Mouse (Mus musculus) adrenal gland, postnatal 25 days (tissue): ENCODE data around the gene Eif2b3. TPM values are rescaled to one million over a fixed set of nuclear protein-coding genes. Genes with fewer than 3 reads are reported as not detected.

ENCODE experiments used
- DNase-seq: peaks from one replicate; pipeline ENCODE4 v3.0.0; 2021; ENCODE audit warnings: mixed read lengths
- total RNA-seq: library from RNA; stranded (reverse); gene quantifications from 2 replicates; pipeline ENCODE4 v1.2.3, GENCODE M21; 2021

The Eif2b3 gene
- total RNA-seq, 1 experiment from 2014 or later, result 33.3 TPM

- no peak for DNase-seq
These were observed 104.5 kb downstream of the Eif2b3 start for GRCm38 (mm10) chr4:117123546-117124217.

- no peak for DNase-seq
These were observed 105.0 kb downstream of the Eif2b3 start for GRCm38 (mm10) chr4:117124218-117124517.

DNA sequence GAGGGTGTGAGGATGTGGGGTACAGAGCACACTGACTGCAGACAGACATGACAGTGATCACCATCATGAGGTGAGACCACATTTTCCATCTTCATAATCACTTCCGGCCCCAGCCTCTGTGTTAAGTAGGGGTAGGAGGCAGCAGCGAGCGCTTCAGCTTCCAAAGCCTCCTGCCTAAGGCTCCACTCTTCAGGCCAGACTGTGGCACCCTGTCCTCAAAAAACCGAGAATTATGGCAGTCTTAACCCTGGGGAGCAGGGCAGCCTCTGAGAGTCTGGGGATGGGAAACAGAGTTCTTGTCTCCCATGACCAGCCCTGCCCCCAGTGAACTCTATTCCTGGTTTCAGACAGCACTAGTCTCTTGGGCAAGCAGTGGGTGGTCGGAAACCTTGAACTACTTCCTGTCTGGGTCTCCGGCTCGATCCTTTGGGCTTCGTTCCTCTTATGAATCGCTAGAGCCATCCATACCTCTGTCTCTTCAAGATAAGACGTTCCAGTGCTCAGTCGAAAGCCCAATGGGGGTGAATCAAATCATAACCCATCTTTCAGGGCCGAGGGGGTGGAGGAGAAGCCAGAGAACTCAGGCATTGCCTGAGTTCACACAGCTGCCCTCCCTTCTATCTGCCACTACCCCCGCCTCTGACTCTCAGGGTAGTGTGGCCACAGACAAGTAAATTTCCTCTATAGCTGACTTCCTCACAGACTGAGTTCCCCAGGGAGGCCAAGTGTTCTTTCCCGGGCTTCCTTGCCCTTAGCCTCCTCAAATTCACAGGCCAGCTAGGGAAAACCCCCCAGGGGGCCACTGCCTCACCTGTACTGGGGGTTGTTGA, 105.5 kb downstream of the Eif2b3 start:
- no peak for DNase-seq

GRCm38 (mm10) chr4:117125348-117125909, 106.2 kb downstream of the Eif2b3 start, which contains the start of gene Btbd19:
Btbd19 (minus strand) TSS chr4:117125725.
- peak; percentile 51 for DNase-seq

DNA sequence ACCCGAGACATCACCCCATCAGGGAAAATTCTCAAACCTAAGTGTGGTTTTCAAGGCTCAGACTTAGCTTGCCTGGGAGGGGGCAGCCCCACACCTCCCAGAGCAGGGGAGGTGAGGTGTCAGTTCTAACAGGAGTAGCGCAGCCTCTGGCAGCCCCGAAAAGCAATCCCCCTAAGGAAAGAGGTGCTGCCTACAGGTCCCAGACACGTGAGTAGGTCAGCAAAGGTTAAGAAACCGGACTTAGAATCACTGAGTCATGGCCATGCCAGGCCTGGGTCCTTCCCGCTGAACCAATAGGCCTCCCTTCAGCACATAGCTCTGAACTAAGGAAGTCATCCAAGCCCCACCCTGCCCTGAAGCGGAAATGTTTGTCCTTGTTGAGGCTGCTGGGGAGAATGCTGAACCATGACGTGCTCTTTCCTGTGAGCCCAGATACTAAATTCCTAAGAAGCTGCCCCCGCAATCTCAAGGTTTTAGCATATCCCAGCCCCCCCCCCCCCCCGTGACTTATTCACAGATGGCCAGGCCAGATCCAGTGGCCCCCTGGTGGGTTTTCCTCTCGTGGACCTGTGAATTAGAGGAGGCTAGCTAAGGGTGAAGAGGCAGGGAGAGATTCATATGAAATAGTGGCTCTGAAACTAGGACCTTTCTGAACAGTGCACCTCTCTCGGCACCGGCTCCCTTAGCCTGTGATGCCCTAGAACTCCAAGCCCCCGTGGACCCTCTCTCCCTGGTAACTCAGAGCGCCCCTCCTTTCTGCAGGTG, 106.9 kb downstream of the Eif2b3 start:
- peak; percentile 54 for DNase-seq

DNA sequence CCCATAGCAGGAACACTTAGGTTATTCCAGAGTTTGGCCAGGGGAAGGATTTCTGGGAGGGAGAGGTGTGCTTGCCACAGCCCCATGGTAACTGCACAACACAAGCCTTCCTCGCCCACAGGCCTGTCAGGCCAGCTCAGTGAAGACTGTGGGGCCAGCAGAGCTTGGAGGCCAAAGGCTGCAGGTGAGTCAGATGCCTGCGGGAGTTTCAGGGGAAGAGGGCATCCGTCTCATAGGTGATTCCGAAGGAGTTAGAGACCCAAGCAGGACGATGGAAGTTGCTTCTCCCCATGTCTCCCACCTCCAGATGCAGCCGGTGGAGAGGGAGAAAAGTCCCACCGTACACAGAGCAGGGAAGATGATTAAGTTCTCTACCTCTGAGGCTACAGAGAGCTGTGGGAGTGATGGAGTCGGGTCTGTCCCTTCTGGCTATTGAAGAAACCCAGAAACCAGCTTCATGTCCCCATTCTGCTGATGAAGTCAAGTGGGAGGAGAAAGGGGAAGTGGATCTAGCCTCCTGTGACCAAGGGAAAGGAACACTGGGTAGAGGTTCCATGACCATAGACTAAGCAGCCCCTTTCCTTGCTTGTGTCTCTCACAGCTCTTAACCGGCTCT, 107.6 kb downstream of the Eif2b3 start, which contains the start of gene Tctex1d4:
Gene Tctex1d4, plus strand, starts transcription at position 120 of the 616 bp plus-strand sequence.
- no peak for DNase-seq

DNA sequence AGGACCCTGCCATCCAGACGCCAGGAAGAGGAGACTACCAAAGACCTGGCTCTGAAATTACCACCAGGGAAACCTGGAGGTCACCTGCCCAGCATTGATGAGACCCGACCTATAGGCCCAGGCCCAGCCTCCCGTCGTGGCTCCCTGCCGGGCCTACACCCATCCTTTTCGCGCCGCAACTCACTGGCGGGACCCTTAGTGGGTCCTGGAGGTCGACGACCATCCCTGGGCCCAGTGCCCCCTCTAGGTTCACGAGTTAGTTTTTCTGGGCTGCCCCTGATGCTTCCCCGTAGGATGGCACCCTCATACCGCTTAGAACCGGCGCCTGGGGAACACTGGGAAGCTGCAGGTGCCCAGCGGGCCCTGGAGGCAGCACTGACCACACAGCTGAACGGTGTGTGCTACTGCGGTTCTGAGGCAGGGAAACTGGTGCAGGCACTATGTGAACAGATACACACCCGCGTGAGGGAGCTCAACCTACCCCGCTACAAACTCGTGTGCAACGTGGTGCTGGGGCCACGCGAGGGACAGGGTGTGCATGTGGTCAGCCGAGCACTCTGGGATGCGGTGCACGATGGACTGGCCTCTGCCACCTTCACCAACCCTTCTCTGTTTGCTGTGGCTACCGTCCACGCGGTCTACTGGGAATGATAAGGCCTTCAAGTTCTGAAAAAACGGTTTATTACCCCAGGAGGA, 108.9 kb downstream of the Eif2b3 start:
- no peak for DNase-seq

GRCm38 (mm10) chr4:117130790-117131189, 111.6 kb downstream of the Eif2b3 start:
- no peak for DNase-seq

DNA sequence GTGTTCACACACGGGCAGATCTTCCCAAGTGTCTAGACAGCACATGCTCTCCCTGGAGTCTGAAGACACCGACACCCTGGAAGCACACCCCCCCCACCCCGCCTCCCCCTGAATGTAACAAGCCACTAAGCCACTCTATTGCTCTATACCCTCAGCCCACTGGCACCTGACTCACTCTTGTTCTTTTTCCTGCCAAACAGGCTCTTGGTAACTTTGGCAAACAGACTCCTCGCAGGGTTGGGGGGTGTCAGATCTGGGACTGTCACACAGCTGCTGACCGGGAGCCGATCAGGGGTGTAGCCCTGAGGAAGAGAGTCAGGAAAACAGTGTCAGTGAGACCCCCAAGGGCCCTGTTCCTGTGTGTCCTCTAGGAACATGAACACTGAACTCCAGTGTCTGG, 112.0 kb downstream of the Eif2b3 start:
- DNase-seq, result no peak

DNA sequence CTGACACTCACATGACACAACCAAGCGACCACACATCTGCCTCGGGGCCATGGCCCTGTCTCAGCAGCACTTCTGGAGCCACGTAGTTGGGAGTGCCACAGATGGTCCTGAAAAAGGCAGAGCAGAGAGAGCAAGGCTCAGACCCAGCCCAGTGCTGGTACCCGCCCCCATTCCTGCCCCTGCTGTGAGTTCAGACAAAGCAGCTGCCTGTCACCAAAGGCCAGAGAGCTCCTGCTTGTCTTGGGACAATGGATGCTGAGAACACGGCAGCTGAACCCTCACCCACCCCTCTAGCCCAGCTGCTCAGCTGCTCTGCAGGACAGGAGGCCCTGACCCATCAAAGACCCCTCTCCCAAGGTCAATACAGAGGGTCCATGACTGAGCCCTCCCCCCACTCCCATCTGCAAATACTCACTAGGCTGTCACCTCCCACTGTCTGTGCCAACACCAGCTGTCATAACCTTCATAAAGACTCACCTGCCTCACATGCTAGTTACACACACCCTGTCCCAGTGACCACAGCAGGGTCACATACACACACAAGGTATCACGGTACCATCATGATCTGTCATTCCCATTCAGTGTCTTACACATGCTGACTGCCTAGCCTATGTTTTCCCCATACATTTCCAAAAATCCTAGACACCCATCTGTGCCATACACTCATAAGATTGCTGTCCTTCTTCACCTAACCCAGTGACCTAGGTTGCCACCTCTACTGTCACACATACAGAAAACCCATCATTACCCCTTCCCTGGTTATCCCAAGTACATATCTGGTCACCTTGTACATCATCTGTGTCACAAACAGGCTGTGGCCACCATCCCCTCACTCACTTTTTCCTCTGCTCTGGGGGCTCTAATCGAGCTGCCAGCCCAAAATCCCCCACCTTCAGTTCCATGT, 112.9 kb downstream of the Eif2b3 start:
- DNase-seq, result no peak

- no peak for DNase-seq
These were observed 113.6 kb downstream of the Eif2b3 start for GRCm38 (mm10) chr4:117132794-117133143.

- no peak for DNase-seq
These were observed 114.2 kb downstream of the Eif2b3 start for GRCm38 (mm10) chr4:117133366-117133796.

DNA sequence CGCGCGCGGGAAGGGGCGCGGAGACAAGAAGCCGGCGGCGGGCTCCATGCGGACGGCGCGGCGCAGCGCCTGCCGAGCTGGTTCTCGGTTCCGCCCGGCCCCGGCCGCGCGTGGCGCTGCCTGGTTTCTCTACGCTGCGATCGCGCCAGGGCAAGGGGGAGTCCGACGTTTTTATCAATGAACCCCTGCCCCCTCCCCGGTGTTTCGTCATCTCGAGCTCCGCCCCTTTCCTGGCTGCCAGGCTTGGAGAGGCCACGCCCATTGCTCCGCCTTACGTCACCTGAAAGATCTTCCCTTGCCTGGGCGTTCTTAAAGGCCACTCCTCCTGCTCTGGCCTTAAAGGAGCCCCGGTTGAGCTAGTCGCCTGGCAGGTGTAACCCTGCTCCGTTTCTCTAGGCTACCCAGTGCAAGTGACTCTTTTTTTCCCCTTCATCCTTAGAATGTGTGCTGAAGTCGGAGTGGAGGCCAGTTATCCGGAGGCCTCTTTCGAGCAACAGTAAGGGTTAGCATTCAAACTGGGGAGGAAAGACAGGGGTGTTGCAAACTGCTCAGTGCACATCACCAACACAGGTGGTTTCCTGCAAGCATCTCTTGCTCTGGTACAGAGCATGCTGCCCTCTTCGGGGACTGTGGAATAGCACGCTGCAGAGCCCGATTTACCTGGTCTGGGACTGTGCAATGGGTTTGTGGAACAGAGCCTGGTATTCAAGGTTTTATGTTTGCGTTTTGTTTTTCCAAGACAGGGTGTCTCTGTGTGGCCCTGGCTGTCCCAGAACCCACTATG, 114.8 kb downstream of the Eif2b3 start, which contains the start of gene Plk3:
Gene Plk3, minus strand, starts transcription at position 147 of the 784 bp plus-strand sequence.
- DNase-seq, result peak; percentile 96

DNA sequence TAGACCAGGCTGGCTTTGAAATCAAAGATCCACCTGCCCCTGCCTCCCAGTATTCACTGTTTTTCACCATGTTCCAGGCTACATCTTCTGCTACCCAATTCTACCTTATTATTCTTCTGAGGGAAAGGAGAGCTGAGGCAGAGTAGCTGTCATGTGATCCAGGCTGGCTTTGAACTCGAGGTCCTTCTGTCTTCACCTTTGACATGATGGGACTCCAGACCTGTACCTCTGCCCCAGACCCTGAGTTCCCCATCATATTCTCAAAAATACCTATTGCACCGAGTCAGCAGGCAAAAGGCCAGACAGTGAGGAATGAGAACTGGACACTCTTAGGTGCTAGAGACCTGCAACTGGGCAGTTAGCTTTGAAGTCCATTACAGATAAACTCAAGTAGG, 115.4 kb downstream of the Eif2b3 start:
- no peak for DNase-seq

DNA sequence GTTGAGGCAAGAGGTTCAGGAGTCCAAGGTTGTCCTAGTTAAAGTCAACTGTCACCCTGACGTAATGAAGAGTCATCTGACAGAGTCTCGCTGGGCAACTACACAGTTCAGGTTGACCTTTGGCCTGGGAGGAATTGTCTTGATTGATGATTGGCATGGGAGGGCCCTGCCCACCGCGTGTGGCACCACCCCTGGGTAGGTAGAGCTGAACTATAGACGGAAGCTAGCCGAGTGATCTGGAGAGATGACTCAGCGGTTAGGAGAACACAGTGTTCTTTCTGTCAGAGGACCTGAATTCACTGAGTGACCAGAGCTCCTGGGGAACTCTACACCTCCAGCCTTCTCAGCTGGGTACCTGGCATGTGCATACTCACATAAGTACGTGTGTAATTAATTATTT, 116.8 kb downstream of the Eif2b3 start:
- peak; percentile 53 for DNase-seq
